Mouse (Mus musculus) liver, embryonic 15.5 days (tissue): ENCODE data around the gene Fbxo28. TPM values are rescaled to one million over a fixed set of nuclear protein-coding genes. Genes with fewer than 3 reads are reported as not detected.
A peak's percentile ranks its signal among the peaks of the same experiment; 100 is the strongest.

Experiments
- ATAC-seq: fragments of 200-750 bp; cut with Nextera tagmentation; 2 replicates; pipeline ENCODE4 v1.8.0; 2017; ENCODE audit warnings: moderate number of reproducible peaks, mild to moderate bottlenecking, moderate library complexity; ENCODE audit not compliant: insufficient read depth
- H3K27ac ChIP-seq: fragments of 300-500 bp; sonication (generic); replicated peaks from 2 replicates; pipeline ENCODE4 v1.5.1; 2015; ENCODE audit warnings: mild to moderate bottlenecking, inconsistent platforms
- H3K27me3 ChIP-seq: fragments of 300-500 bp; sonication (generic); 2 replicates; pipeline ENCODE4 v1.6.1; 2015; ENCODE audit warnings: mild to moderate bottlenecking, inconsistent platforms
- H3K36me3 ChIP-seq: fragments of 300-500 bp; sonication (generic); replicated peaks from 2 replicates; pipeline ENCODE4 v1.6.1; 2015; ENCODE audit warnings: moderate library complexity, mild to moderate bottlenecking, inconsistent platforms
- H3K4me1 ChIP-seq: fragments of 300-500 bp; sonication (generic); replicated peaks from 2 replicates; pipeline ENCODE4 v1.6.1; 2015; ENCODE audit warnings: inconsistent platforms
- H3K4me2 ChIP-seq: fragments of 300-500 bp; sonication (generic); 2 replicates; pipeline ENCODE4 v1.6.1; 2015; ENCODE audit warnings: moderate library complexity, mild to moderate bottlenecking, inconsistent platforms
- H3K4me3 ChIP-seq: fragments of 300-500 bp; sonication (generic); replicated peaks from 2 replicates; pipeline ENCODE4 v1.5.1; 2015; ENCODE audit warnings: mild to moderate bottlenecking, inconsistent platforms
- H3K9ac ChIP-seq: fragments of 300-500 bp; sonication (generic); 2 replicates; pipeline ENCODE4 v1.6.1; 2015; ENCODE audit warnings: moderate library complexity, mild to moderate bottlenecking, inconsistent platforms
- H3K9me3 ChIP-seq: fragments of 300-500 bp; sonication (generic); replicated peaks from 2 replicates; pipeline ENCODE4 v1.6.1; 2016; ENCODE audit warnings: inconsistent platforms
- WGBS: fragments of 180-500 bp; shearing (Covaris S2); methylation state at CpG from one replicate; pipeline ENCODE4 v1.1.7; 2015; ENCODE audit warnings: mixed read lengths; ENCODE audit not compliant: insufficient replicate concordance; 5-methylcytosine and 5-hydroxymethylcytosine counted together
- polyA plus RNA-seq: library from polyadenylated mRNA; unstranded; fragments of >200 nt; fragmentation: Nextera tagmentation; extraction: Ambion mirVana; gene quantifications from 2 replicates; pipeline ENCODE4 v1.2.1, GENCODE M21; 2015

Gene Fbxo28
- polyA plus RNA-seq, 1 experiment from 2014 or later, result 5.5 TPM

DNA sequence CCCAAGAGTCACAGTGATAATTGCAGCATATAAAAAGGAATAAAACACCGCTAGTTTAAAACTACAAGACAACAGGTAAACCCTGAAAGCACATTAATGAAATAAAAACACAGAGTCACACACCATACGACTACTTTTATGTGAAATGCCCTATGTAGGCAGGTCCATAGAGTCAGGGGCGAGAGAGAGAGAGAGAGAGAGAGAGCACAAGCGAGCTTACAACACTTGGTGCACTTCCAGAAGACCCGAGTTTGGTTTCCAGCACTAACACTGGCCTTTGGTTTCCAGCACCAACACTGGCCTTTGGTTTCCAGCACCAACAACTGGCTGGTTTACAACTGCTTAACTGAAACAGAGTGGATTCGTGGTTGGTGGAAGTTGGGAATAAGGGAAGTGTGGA, 564 bp upstream of the Fbxo28 start:
- Histone ChIP-seq H3K4me2 (peak overlapping the region; percentile 91), H3K27me3 (peaks cover 3% of the 10 kb centered on the region; the same call in 1 of the 2 replicates), H3K36me3 (0 out of 2 replicates have a peak, but pooled peaks cover 6% of the 10 kb centered on the region), H3K9me3 (no peaks in the 10 kb centered on the region), H3K27ac (no peak overlapping the region), H3K9ac (peak overlapping the region; percentile 92; the same call in 1 of the 2 replicates), H3K4me3 (peak overlapping the region; percentile 98), H3K4me1 (peaks cover 26% of the 10 kb centered on the region)
- no peak for ATAC-seq
- 29% methylated on average over 6 of the region's 6 CpGs for WGBS

DNA sequence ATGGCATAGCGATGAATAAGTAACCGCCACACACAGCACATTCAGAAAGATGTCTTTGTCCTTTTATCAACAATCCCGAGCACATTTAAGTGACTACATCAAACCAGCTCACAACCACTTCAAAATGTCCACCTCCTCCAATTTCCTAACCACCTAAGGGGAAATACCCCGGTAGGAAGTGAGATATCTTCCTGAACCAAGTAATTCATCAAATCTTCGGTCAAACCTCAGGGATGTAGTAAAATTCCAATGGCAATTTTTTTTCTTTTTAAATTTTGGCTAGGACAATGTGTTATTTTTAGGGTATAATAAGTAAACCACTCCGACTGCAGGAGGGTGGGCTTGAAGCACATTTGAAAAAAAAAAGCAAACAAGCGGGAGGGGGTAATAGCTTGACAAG, 1.1 kb downstream of the Fbxo28 start:
- peak overlapping the region; percentile 98 for H3K4me3 ChIP-seq
- no peak for ATAC-seq
- H3K9me3 ChIP-seq, result no peaks in the 10 kb centered on the region
- H3K36me3 ChIP-seq, result 0 out of 2 replicates have a peak, but pooled peaks cover 6% of the 10 kb centered on the region
- peak overlapping the region; percentile 92 for H3K9ac ChIP-seq
- 33% methylated on average over 7 of the region's 7 CpGs for WGBS
- peaks cover 32% of the 10 kb centered on the region for H3K4me1 ChIP-seq
- H3K27me3 ChIP-seq, result no peaks in the 10 kb centered on the region
- peak overlapping the region; percentile 91 for H3K4me2 ChIP-seq
- no peak overlapping the region for H3K27ac ChIP-seq

DNA sequence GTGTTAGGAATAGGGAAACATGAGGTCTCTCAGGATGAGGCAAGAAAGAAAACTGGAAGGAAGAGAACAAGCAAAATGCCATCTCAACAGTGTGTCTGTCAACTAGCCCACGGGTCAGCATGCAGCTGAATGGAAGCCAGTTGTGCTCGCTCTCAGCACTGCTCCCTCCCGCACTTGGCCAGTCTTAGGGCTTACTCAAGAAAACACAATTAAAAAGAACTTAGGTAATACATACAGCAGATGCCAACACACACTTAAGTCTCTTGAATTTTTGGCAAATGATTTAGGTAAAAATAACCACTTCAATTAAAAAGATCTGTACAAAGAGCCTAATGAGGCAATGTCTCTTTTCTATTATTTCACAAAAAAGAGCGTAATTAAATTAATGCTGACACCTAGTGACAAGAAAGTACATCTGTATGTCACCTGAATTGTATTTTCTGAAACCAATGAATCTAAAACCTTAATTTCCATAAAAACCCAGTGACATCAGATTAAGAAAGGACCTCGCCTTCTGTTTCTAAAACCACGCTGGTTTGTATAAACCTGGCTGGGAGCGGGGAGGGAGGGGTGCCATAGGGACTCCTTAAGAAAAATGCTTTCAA, 2.4 kb downstream of the Fbxo28 start:
- Histone ChIP-seq H3K4me2 (peak overlapping the region; percentile 91; the same call in 1 of the 2 replicates), H3K4me3 (no peak overlapping the region), H3K27ac (no peak overlapping the region), H3K27me3 (no peaks in the 10 kb centered on the region), H3K4me1 (peaks cover 36% of the 10 kb centered on the region), H3K9me3 (no peaks in the 10 kb centered on the region), H3K9ac (no peak overlapping the region), H3K36me3 (0 out of 2 replicates have a peak, but pooled peaks cover 6% of the 10 kb centered on the region)
- ATAC-seq, result no peak
- WGBS, result 69% methylated on average over 7 of the region's 7 CpGs

DNA sequence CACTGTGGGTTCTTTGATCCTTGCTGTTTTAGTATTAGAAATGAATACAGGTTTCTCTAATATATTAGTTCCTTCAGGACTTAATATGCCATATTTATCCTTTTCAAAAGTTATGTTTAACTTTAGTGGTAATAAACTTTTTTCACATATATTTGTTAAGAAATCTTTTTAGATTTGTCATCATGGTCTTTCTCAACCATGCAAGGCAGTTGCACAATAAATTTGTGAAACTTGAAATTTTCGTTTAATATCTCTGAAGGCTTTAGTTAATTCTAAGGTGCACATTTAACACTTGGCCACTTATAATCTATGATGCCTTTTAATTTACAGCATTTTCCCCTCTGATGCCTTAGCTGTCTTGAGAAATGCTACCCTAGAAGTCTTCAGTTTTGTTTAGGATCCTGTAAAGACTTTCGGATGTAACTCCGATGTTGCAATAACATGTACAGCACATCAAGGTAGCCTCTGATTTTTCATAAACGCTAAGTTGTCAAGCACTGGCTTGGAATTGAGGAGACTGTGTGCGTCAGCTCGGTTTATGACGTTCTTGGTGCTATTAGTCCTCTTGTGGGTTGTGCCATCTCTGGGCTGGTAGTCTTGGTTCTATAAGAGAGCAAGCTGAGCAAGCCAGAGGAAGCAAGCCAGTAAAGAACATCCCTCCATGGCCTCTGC, 7.5 kb downstream of the Fbxo28 start:
- no peak overlapping the region for H3K4me3 ChIP-seq
- 80% methylated on average over 7 of the region's 7 CpGs for whole genome bisulfite sequencing
- no peaks in the 10 kb centered on the region for H3K9me3 ChIP-seq
- H3K36me3 ChIP-seq, result peaks cover 20% of the 10 kb centered on the region
- no peak overlapping the region for H3K9ac ChIP-seq
- no peak for ATAC-seq
- H3K4me1 ChIP-seq, result peaks cover 14% of the 10 kb centered on the region
- no peaks in the 10 kb centered on the region for H3K27me3 ChIP-seq
- H3K4me2 ChIP-seq, result no peak overlapping the region
- H3K27ac ChIP-seq, result no peak overlapping the region

DNA sequence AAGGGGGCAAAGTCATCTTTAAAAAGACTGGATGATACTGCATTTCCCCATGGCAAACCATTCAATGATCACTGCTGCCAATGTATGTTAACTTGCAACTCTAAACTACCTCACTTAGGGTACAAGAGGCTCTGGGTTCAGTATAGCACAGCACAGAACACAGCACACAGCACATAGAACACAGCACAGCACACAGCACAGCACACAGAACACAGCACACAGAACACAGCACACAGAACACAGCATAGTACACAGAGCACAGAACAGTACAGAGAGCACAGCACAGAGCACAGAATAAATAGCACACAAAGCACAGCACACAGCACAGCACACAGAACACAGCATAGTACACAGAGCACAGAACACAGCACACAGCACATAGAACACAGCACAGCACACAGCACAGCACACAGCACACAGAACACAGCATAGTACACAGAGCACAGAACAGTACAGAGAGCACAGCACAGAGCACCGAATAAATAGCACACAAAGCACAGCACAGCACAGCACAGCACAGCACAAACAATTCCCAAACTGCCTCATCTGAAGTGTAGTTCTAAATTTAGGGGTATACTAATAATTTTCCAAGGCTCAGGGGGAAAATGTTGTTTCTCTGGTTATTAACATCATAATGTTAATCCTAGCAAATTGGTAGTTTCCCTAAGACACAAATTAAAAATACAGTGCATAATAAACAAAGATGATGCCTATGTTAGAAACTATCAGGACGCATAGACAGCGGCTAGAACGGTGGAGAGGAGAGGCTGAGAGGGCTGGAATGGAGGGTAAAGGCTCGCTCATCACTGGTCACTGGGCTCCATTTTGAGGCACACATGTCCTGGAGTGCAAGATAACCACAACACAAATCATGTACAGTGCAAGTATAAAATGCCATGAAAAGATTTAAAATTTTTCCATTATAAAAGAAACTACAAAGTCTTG, 9.1 kb downstream of the Fbxo28 start:
- Histone ChIP-seq H3K9me3 (no peaks in the 10 kb centered on the region), H3K36me3 (peaks cover 27% of the 10 kb centered on the region), H3K27me3 (no peaks in the 10 kb centered on the region), H3K4me1 (peaks cover 10% of the 10 kb centered on the region), H3K27ac (no peak overlapping the region), H3K4me2 (no peak overlapping the region), H3K4me3 (no peak overlapping the region), H3K9ac (no peak overlapping the region)
- WGBS, result 85% methylated on average over 5 of the region's 5 CpGs
- no peak for ATAC-seq

DNA sequence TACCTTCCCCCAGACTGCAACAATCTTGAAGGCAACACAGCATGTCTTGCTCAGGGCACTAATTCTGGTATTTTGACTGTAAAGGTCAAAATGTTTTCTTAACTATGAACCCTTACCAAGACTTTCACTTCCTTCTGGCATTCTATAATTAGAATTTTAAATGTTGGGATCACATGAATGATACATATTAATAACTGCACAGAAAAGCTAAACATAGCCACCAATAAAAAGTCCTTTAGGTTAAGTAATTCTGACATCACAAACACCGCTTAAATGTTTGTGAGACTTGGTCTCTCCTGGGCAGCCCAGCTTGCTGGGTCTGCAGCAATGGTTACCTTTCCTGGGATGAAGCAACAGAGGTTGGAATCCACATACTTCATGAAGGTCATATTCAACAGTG, 15.5 kb downstream of the Fbxo28 start:
- Histone ChIP-seq H3K36me3 (peaks cover 83% of the 10 kb centered on the region), H3K9me3 (no peaks in the 10 kb centered on the region), H3K4me3 (no peak overlapping the region), H3K4me1 (no peaks in the 10 kb centered on the region), H3K27ac (no peak overlapping the region), H3K9ac (no peak overlapping the region), H3K4me2 (no peak overlapping the region), H3K27me3 (no peaks in the 10 kb centered on the region)
- no peak for ATAC-seq
- WGBS, result 89% methylated on average over 1 of the region's 1 CpGs

DNA sequence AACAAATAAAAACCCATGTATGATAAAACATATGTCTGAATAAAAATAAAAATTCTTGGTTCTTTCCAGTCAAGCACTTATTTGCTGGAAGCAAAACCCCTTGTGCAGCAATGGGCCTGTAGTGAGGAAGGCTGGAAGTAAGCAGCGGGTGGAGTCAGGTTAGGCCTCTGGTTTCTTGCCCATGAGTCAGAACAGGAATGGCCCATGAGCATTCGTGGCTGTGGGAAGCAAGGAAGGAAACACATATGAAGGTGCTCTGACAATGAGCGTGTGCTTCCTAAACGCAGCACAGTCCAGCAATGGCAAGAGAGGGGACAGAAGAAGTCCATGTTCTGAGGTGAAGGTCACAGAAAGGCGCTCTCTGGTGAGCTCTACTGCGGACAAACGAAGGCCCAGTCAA, 16.9 kb downstream of the Fbxo28 start:
- Histone ChIP-seq H3K4me3 (no peak overlapping the region), H3K4me1 (no peaks in the 10 kb centered on the region), H3K27ac (no peak overlapping the region), H3K27me3 (no peaks in the 10 kb centered on the region), H3K9me3 (no peaks in the 10 kb centered on the region), H3K4me2 (no peak overlapping the region), H3K9ac (no peak overlapping the region), H3K36me3 (peaks cover 86% of the 10 kb centered on the region)
- no peak for ATAC-seq
- 82% methylated on average over 7 of the region's 7 CpGs for WGBS

DNA sequence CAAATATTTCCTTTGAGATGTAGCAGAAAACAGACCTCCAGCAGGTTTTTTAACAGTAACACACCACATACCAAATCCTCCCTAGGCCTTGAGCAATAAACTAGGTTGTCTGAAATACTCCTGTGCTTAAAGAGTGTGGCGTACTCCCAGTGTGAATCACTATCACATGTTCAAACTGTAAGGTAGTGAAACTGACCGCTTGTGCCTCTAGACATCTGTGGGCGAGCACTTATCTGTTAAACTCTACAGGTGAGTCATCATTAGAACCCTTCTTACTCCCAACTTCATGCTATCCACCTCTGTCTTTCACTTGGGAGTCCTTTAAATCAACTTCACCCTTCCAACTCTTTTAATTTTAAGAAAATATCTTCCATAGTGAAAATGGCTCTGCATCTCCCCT, 18.3 kb downstream of the Fbxo28 start:
- Histone ChIP-seq H3K27ac (no peak overlapping the region), H3K9me3 (no peaks in the 10 kb centered on the region), H3K4me2 (no peak overlapping the region), H3K4me3 (no peak overlapping the region), H3K4me1 (no peaks in the 10 kb centered on the region), H3K9ac (no peak overlapping the region), H3K27me3 (no peaks in the 10 kb centered on the region), H3K36me3 (peaks cover 88% of the 10 kb centered on the region)
- no peak for ATAC-seq
- WGBS, result 84% methylated on average over 3 of the region's 3 CpGs

DNA sequence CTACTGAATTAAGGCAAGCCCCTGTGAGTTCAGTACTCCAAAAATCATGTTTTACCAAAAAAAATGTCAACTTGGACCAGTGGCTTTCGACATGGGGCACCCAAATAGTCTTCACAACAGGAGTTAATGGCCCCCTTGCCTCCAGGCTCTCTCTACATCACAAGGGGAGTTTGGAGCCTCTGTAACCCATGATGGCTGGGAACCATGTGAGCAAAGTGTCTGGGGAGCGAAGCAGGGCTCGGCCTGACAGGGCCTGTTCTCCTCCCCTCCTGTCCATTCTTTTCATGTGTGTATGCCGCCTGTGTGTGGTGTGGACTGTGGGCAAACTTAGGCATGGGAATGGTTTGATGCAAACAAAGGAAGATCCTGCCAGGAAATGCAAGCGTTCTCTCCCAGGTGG, 27.2 kb downstream of the Fbxo28 start:
- WGBS, result 94% methylated on average over 5 of the region's 5 CpGs
- Histone ChIP-seq H3K9me3 (no peaks in the 10 kb centered on the region), H3K9ac (no peak overlapping the region), H3K27ac (no peak overlapping the region), H3K4me2 (no peak overlapping the region), H3K4me1 (no peaks in the 10 kb centered on the region), H3K4me3 (no peak overlapping the region), H3K27me3 (no peaks in the 10 kb centered on the region), H3K36me3 (peaks cover 54% of the 10 kb centered on the region)
- no peak for ATAC-seq

DNA sequence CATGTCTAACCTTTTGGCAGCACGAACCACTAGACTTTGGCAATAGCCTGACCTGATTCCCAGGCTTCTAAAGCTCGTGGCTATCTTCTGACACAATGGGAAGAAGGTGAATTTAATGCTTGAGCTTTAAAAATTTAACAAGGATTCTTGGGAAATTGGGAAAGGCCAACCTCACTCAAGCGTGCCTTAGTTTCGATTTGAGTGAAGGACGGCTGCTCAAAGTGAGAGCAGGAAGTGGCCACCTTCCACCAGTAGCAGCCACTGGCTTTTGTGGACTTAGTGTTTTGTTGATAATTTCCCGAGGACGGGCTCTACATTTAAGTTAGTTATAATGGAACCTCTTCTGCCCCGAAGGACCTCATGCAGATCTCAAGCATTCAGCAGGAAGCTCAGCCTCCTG, 28.2 kb downstream of the Fbxo28 start:
- Histone ChIP-seq H3K36me3 (peaks cover 46% of the 10 kb centered on the region), H3K9ac (no peak overlapping the region), H3K4me3 (no peak overlapping the region), H3K9me3 (no peaks in the 10 kb centered on the region), H3K4me2 (no peak overlapping the region), H3K27me3 (no peaks in the 10 kb centered on the region), H3K4me1 (no peaks in the 10 kb centered on the region), H3K27ac (no peak overlapping the region)
- 81% methylated on average over 8 of the region's 8 CpGs for WGBS
- no peak for ATAC-seq

DNA sequence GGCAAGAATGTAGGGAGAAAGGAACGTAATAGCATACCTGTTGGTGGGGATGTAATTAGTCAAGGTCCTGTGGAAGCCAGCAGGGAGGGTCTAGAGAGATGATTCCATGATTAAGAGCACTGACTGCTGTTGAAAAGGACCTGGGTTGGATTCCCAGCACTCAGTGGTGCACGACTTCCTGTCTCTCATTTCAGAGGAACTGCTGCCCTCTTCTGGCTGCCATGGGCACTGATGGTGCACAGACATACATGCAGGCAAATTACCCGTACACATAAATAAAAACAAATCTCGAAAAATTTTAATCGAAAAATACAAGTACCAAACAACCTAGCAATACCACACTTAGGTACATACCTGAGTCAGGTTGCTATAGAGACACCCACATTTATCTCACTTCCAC, 30.1 kb downstream of the Fbxo28 start:
- H3K4me1 ChIP-seq, result no peaks in the 10 kb centered on the region
- H3K9ac ChIP-seq, result no peak overlapping the region
- H3K27me3 ChIP-seq, result no peaks in the 10 kb centered on the region
- ATAC-seq, result no peak
- no peaks in the 10 kb centered on the region for H3K9me3 ChIP-seq
- no peak overlapping the region for H3K4me2 ChIP-seq
- WGBS, result 80% methylated on average over 5 of the region's 5 CpGs
- H3K36me3 ChIP-seq, result peaks cover 28% of the 10 kb centered on the region
- H3K27ac ChIP-seq, result no peak overlapping the region
- no peak overlapping the region for H3K4me3 ChIP-seq
